Mouse (Mus musculus) liver, adult 2 months (tissue): ENCODE results near the gene Dpp8. TPM values are rescaled to one million over a fixed set of nuclear protein-coding genes. Genes with fewer than 3 reads are reported as not detected.
"Not testable (repeated sequence)": the region's sequence is repeated elsewhere in the genome, so short reads cannot be mapped to it uniquely, and the experiment has no call there.

Experiments
- DNase-seq: peaks from one replicate; pipeline ENCODE4 v3.0.0-alpha.2; 2011; ENCODE audit warnings: low read depth, low spot score; ENCODE audit errors: extremely low read depth
- H3K27ac ChIP-seq: fragments of 200-500 bp; replicated peaks from 2 replicates; pipeline ENCODE4 v1.5.1; 2012; ENCODE audit warnings: low read depth, mild to moderate bottlenecking, control low read depth, inconsistent platforms, low read length; ENCODE audit not compliant: insufficient read depth
- H3K27me3 ChIP-seq: fragments of 200-500 bp; 2 replicates; pipeline ENCODE4 v1.6.1; 2012; ENCODE audit warnings: mild to moderate bottlenecking, moderate library complexity, low read length, inconsistent platforms; ENCODE audit not compliant: control insufficient read depth, insufficient read depth
- H3K36me3 ChIP-seq: fragments of 200-500 bp; 2 replicates; pipeline ENCODE4 v1.6.1; 2012; ENCODE audit warnings: low read length, inconsistent platforms; ENCODE audit not compliant: control insufficient read depth, insufficient read depth
- H3K4me1 ChIP-seq: fragments of 200-500 bp; 2 replicates; pipeline ENCODE4 v1.6.1; 2011; ENCODE audit warnings: low read length; ENCODE audit not compliant: control insufficient read depth, insufficient read depth
- H3K4me3 ChIP-seq: fragments of 200-500 bp; 2 replicates; pipeline ENCODE4 v1.5.1; 2011; ENCODE audit warnings: low read depth, mild to moderate bottlenecking, control low read depth, low read length, moderate library complexity; ENCODE audit not compliant: insufficient read depth
- H3K79me2 ChIP-seq: fragments of 200-500 bp; 2 replicates; pipeline ENCODE4 v1.6.1; 2012; ENCODE audit warnings: inconsistent platforms, mild to moderate bottlenecking, low read length, moderate library complexity; ENCODE audit not compliant: control insufficient read depth, insufficient read depth
- H3K9ac ChIP-seq: fragments of 200-500 bp; 2 replicates; pipeline ENCODE4 v1.6.1; 2012; ENCODE audit warnings: low read depth, mild to moderate bottlenecking, control low read depth, inconsistent platforms, low read length
- CTCF ChIP-seq: fragments of 200-500 bp; IDR thresholded peaks from 2 replicates; pipeline ENCODE4 v1.5.1; 2011; ENCODE audit warnings: low read depth, low read length, control low read depth
- POLR2A ChIP-seq: fragments of 200-500 bp; IDR thresholded peaks from 2 replicates; pipeline ENCODE4 v1.6.1; 2011; ENCODE audit warnings: low read length, control low read depth; ENCODE audit not compliant: insufficient read depth; ENCODE audit errors: extremely low read depth
- WGBS: fragments of 180-500 bp; shearing (Covaris S2); methylation state at CpG from one replicate; pipeline ENCODE4 v1.1.7; 2018; 5-methylcytosine and 5-hydroxymethylcytosine counted together
- polyA plus RNA-seq: library from polyadenylated mRNA; depleted of rRNA; stranded (reverse); fragments of >200 nt; gene quantifications from 2 replicates; pipeline ENCODE4 v1.2.3, GENCODE M21; 2012
- total RNA-seq: library from RNA; depleted of rRNA; stranded (reverse); fragments of >200 nt; gene quantifications from 2 replicates; pipeline ENCODE4 v1.2.3, GENCODE M21; 2014

Dpp8 gene
- total and polyA plus RNA-seq, 2 experiments = 20.4 to 42.8 TPM

DNA sequence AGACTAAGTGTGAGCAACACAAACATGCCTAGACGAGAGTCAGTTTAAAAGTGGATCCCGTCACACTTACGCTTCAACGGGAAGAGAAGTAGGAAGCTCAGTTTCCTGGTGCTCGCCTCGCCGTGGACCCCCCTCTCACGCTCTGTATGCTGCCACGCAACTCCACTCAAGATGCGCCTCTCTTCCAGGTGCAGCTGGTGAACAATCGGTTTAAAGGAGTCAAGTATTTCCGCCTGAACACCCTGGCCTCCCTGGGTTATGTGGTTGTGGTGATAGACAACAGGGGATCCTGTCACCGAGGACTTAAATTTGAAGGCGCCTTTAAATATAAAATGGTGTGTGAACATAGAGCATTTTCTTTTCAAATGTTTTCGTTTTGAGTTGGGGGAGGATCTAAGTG, 42.0 kb downstream of the Dpp8 start:
- WGBS = 92% methylated on average over 15 of the region's 15 CpGs
- no peak for TF ChIP-seq CTCF
- no peak for TF ChIP-seq POLR2A
- Histone ChIP-seq H3K27ac (no peak overlapping the region), H3K27me3 (no peaks in the 10 kb centered on the region), H3K9ac (no peak overlapping the region), H3K4me3 (no peak overlapping the region), H3K4me1 (no peaks in the 10 kb centered on the region), H3K79me2 (no peaks in the 10 kb centered on the region), H3K36me3 (peaks cover 50% of the 10 kb centered on the region)
- no peak for DNase-seq

DNA sequence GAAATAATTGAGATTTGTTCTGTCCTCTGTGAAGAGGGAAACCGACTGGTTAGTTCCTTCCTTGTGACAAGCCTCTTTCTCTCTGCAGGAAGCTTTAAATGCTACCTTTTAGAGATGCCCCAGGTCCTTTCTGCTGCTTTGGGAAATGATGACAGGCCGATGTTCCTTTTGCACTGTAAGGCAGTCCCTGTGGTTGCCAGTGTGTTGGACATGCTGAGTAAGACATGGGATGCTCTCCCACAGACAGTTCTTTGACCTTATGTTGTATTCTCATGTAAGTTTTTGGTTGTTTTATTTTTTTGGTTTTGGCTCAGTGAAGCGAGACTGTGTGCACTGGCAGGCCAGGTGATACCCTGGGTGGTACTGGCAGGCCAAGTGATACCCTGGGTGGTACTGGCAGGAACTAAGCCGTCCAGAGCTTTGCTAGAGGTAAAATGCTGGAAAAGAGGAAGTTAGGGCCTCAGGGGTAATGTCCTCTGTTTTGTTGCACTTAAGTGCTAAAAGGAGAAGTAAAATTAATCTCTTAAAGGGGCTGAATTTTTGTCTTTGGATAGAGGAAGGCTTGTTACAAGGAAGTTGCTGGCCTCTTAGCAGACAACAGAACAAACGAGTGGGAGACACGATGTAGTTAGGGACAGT, 42.8 kb downstream of the Dpp8 start:
- 84% methylated on average over 6 of the region's 6 CpGs for WGBS

DNA sequence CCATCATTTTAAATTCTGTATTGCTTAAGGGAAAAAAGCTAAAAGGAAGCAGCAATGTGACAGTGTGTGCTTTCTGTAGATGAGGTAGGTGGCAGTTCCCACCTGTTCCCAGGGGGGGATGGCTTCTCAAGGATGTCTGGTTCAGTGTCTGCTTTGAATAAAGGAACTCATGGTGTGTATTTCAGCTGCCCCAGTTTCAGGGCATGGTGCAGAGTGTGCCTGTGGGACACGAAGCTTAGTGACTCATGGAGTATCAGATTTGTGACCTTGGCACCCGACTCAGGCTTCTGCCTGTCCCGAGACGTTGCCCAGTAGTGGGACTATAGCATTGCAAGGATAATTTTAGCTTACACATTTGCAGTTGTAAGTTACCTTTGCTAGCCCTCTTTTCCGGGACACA, 45.3 kb downstream of the Dpp8 start:
- Histone ChIP-seq H3K9ac (no peak overlapping the region), H3K4me3 (no peak overlapping the region), H3K27ac (no peak overlapping the region), H3K27me3 (no peaks in the 10 kb centered on the region), H3K4me1 (no peaks in the 10 kb centered on the region), H3K36me3 (peaks cover 61% of the 10 kb centered on the region), H3K79me2 (no peaks in the 10 kb centered on the region)
- TF ChIP-seq POLR2A (no peak), CTCF (no peak)
- WGBS = 87% methylated on average over 5 of the region's 5 CpGs
- no peak for DNase-seq

More for the DNA sequence above, 42.8 kb downstream of the Dpp8 start:
- H3K4me1 ChIP-seq = no peaks in the 10 kb centered on the region
- peaks cover 51% of the 10 kb centered on the region for H3K36me3 ChIP-seq
- H3K27me3 ChIP-seq = no peaks in the 10 kb centered on the region
- no peak overlapping the region for H3K9ac ChIP-seq
- no peak overlapping the region for H3K4me3 ChIP-seq
- TF ChIP-seq CTCF = no peak
- no peak for TF ChIP-seq POLR2A
- H3K79me2 ChIP-seq = no peaks in the 10 kb centered on the region
- H3K27ac ChIP-seq = peak overlapping the region; percentile 51
- DNase-seq = peak; percentile 39

DNA sequence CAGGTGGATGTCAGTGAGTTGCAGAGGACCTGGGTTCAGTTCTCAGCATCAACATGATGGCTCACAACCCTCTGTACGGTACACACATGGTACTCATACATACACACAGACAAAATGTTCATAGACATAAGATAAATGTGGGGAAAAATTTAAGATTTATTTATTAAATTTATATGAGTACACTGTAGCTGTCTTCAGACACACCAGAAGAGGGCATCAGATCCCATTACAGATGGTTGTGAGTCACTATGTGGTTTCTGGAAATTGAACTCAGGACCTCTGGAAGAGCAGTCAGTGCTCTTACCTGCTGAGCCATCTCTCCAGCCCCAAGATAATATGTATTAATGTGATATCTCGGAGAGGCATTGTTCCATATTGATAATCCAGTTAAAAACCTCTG, 47.9 kb downstream of the Dpp8 start:
- H3K9ac ChIP-seq, DNase-seq, H3K4me1 ChIP-seq, H3K79me2 ChIP-seq, H3K27me3 ChIP-seq, H3K4me3 ChIP-seq, H3K27ac ChIP-seq: not testable (repeated sequence)
- peaks cover 60% of the 10 kb centered on the region for H3K36me3 ChIP-seq
- WGBS = 97% methylated on average over 2 of the region's 2 CpGs

DNA sequence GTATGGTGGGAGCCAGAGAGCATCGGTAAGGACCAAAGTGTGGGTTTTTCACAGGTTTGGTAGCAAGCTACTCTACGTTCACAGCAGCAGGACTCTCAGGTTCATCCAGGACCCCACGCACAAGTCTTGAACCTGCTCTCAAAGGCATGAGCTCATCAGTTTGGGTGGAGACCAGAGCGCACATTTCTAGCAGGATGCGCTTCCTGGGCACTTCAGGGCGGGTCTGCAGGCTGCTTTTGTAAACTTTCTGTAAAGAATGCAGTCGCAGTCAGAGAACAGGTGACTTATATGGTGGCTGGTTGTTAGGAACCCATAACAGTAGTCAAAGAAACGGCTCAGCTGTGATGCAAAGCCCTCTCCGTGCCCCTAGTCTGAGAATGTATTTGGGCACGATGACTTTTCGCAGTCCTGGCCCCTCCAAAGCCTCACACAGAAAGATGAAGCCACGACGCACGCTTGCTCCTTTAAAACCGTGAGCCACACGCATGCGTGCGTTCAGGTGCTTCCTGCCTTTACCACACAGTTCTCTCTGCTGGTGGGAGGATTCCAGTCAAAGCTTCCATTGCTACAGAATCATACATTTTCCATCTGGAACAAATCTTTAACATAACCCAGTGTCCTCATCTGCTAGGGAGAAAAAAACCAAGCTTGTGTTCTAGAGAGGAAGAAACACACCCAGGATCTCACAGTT, 51.0 kb downstream of the Dpp8 start:
- peaks cover 44% of the 10 kb centered on the region for H3K36me3 ChIP-seq
- WGBS = 92% methylated on average over 18 of the region's 18 CpGs
- H3K4me1 ChIP-seq = no peaks in the 10 kb centered on the region
- H3K27ac ChIP-seq = no peak overlapping the region
- H3K9ac ChIP-seq = no peak overlapping the region
- no peak for DNase-seq
- no peaks in the 10 kb centered on the region for H3K27me3 ChIP-seq
- TF ChIP-seq POLR2A = no peak
- TF ChIP-seq CTCF = no peak
- no peak overlapping the region for H3K4me3 ChIP-seq
- no peaks in the 10 kb centered on the region for H3K79me2 ChIP-seq

DNA sequence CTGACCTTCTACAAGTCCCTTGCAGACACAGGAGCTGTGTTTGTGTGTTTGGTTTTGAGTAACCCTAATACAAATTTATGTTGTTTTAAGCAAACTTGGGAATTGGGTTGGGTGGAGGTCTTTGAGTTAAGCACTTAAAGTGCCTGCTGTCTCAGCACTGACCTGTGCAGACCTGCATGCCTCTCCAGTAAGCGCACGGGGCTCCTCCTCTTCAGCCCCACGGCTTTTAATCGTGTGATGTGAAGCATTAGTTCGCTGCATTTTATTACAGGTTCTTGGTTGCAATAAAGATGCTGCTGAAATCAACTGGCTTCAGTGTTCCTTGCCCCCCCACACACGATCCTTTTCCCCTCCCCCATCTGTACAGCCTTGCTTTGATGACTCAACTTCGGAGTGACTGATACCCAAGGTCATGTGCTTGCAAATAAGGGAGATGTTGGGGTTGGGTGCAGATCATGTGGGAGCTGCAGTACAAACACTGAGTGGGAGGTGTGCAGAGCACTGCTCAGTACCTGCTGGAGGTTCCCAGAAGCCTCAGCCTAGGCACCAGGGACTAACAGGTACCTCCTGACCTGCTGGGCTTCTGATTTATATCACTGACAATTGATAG, 52.1 kb downstream of the Dpp8 start:
- peaks cover 33% of the 10 kb centered on the region for H3K36me3 ChIP-seq
- no peak overlapping the region for H3K27ac ChIP-seq
- H3K27me3 ChIP-seq = no peaks in the 10 kb centered on the region
- DNase-seq = peak; percentile 20
- no peak overlapping the region for H3K4me3 ChIP-seq
- H3K4me1 ChIP-seq = no peaks in the 10 kb centered on the region
- H3K79me2 ChIP-seq = no peaks in the 10 kb centered on the region
- TF ChIP-seq POLR2A (no peak), CTCF (no peak)
- WGBS = 45% methylated on average over 7 of the region's 7 CpGs
- H3K9ac ChIP-seq = no peak overlapping the region
